Mouse (Mus musculus) spleen, adult 2 months (tissue): ENCODE results near the gene Plet1.

Experiments used
- CTCF ChIP-seq: fragments of 200-500 bp; IDR thresholded peaks from 2 replicates; pipeline ENCODE4 v1.5.1; 2011; ENCODE audit warnings: mild to moderate bottlenecking, inconsistent platforms; ENCODE audit not compliant: insufficient read depth, insufficient read length, insufficient replicate concordance; ENCODE audit errors: extremely low read depth
- POLR2A ChIP-seq: fragments of 200-500 bp; IDR thresholded peaks from 2 replicates; pipeline ENCODE4 v1.6.1; 2011; ENCODE audit warnings: low read depth, low read length, inconsistent platforms

GRCm38 (mm10) chr9:50518781-50519180 is 24.5 kb downstream of the Plet1 start:
- TF ChIP-seq CTCF (peak; percentile 29; the same call in 1 of the 2 replicates), POLR2A (no peak)
